Comparison of ENCODE assay signal across 12 mouse cellular contexts in genomic region chr4:134300316-134300715, GRCm38 (mm10). TPM values are rescaled to one million over a fixed set of nuclear protein-coding genes. Genes with fewer than 3 reads are reported as not detected.
DNase-seq lines count a peak whose midpoint lies in the region; ATAC-seq and TF ChIP-seq lines count a peak whose summit lies in the region.
"Had no signal": no experiment of that assay in that cellular context is flagged by ENCODE, and none has a peak within 500 bp of the region (broad histone marks: within the 10 kb centered on the region; RNA-seq: fewer than 3 reads in every experiment).

No protein-coding gene starts in this region.

- H3K4me2 ChIP-seq in heart, postnatal 0 days (ENCODE audit: low read depth, low read length) = peak overlapping the region; percentile 35
- H3K4me2 ChIP-seq: midbrain, embryonic 12.5 days had no signal

- H3K4me1 ChIP-seq in heart, postnatal 0 days (ENCODE audit: control insufficient read depth, insufficient read depth) = peaks cover 6% of the 10 kb centered on the region
- H3K4me1 ChIP-seq in forebrain, embryonic 10.5 days = no peaks in the 10 kb centered on the region
- H3K4me1 ChIP-seq: midbrain, embryonic 12.5 days had no signal

- peak overlapping the region; percentile 97 for H3K27ac ChIP-seq in gastrocnemius, adult 2 months
- H3K27ac ChIP-seq in heart, postnatal 0 days (ENCODE audit: low read depth) = peak overlapping the region; percentile 94
- no peak overlapping the region for H3K27ac ChIP-seq in forebrain, embryonic 10.5 days
- H3K27ac ChIP-seq: layer of hippocampus, adult 2 months; midbrain, embryonic 12.5 days had no signal

- WGBS in heart, postnatal 0 days = 38% methylated on average over 9 of the region's 9 CpGs
- WGBS in forebrain, embryonic 10.5 days = 83% methylated on average over 9 of the region's 9 CpGs

- ATAC-seq in heart, postnatal 0 days (ENCODE audit: insufficient read depth, low read depth) = peak; percentile 81
- ATAC-seq: forebrain, embryonic 16.5 days had no signal

- H3K9me3 ChIP-seq in heart, postnatal 0 days (replicated peaks; ENCODE audit: control insufficient read depth, low read length) = no peaks in the 10 kb centered on the region
- 0 out of 2 replicates have a peak, but pooled peaks cover 4% of the 10 kb centered on the region for H3K9me3 ChIP-seq in forebrain, embryonic 10.5 days
- H3K9me3 ChIP-seq: midbrain, embryonic 12.5 days had no signal

- H3K9ac ChIP-seq in heart, postnatal 0 days (replicated peaks; ENCODE audit: low read depth, low read length) = no peak overlapping the region
- H3K9ac ChIP-seq: midbrain, embryonic 12.5 days had no signal

- peak; percentile 52 to 65 for DNase-seq in right cerebral cortex, adult 2 months (ENCODE audit: low spot score in 2 of 2)
- DNase-seq in right cerebral cortex, postnatal 14 days = no peak
- DNase-seq in gastrocnemius, adult 2 months = peak; percentile 96
- DNase-seq in heart, postnatal 0 days (ENCODE audit: low spot score) = peak; percentile 89
- DNase-seq in right cerebral cortex, postnatal 36 days (ENCODE audit: low spot score in 2 of 2) = peak; percentile 34 to 53
- DNase-seq in forebrain, embryonic 10.5 days (ENCODE audit: extremely low spot score, low spot score) = no peak
- DNase-seq in natural killer cell, adult 2 months (ENCODE audit: low spot score in 2 of 2) = no peak
- DNase-seq in cerebellum, postnatal 4 days (ENCODE audit: low spot score in 2 of 2) = no peak
- DNase-seq: cerebellum, postnatal 25 days had no signal

- no peaks in the 10 kb centered on the region for H3K36me3 ChIP-seq in heart, postnatal 0 days (replicated peaks; ENCODE audit: control insufficient read depth, insufficient read depth, low read length)
- H3K36me3 ChIP-seq in forebrain, embryonic 10.5 days (replicated peaks) = no peaks in the 10 kb centered on the region
- H3K36me3 ChIP-seq: midbrain, embryonic 12.5 days had no signal

- TF ChIP-seq EP300 in heart, postnatal 0 days (IDR thresholded peaks at IDR 0.05; ENCODE audit: low read depth) = peak; percentile 84

- intact Hi-C loops in gastrocnemius, adult 2 months (cut with DNase I) = no loop called here

- H3K27me3 ChIP-seq in heart, postnatal 0 days (ENCODE audit: control insufficient read depth, insufficient read depth, low read length) = no peaks in the 10 kb centered on the region
- no peaks in the 10 kb centered on the region for H3K27me3 ChIP-seq in forebrain, embryonic 10.5 days (ENCODE audit: poor library complexity, severe bottlenecking)
- H3K27me3 ChIP-seq: midbrain, embryonic 12.5 days had no signal

- TF ChIP-seq CTCF in gastrocnemius, adult 2 months (IDR thresholded peaks at IDR 0.05) = no peak
- TF ChIP-seq CTCF in heart, postnatal 0 days (IDR thresholded peaks at IDR 0.05; ENCODE audit: low read depth) = no peak

- peak overlapping the region; percentile 59 for H3K4me3 ChIP-seq in gastrocnemius, adult 2 months
- no peak overlapping the region for H3K4me3 ChIP-seq in heart, postnatal 0 days (ENCODE audit: low read depth, low read length)
- H3K4me3 ChIP-seq in forebrain, embryonic 10.5 days = no peak overlapping the region
- H3K4me3 ChIP-seq: layer of hippocampus, adult 2 months; midbrain, embryonic 12.5 days had no signal

RNA-seq across cellular contexts. Expression of gene Pdik1l, which starts 12.6 kb away (rescaled TPM):
- 1 to 10 TPM; 3.2 TPM for total RNA-seq in gastrocnemius, adult 2 months (2021)
- total RNA-seq in heart, postnatal 0 days (2014; rRNA removed; ENCODE audit: low replicate concordance) = 6.6 and 31.0 TPM in 2 replicates
- polyA plus RNA-seq in heart, postnatal 0 days (2015; fragmentation: Nextera tagmentation; extraction: Ambion mirVana) = 7.7 and 9.4 TPM in 2 replicates
- polyA plus RNA-seq in forebrain, embryonic 10.5 days (2016; fragmentation: Nextera tagmentation; extraction: Ambion mirVana) = 21.7 and 22.0 TPM in 2 replicates

RNA-seq across cellular contexts. Expression of gene Trim63, which starts 14.6 kb away (rescaled TPM):
- 100 to 1,000 TPM; 250 to 325 TPM for total RNA-seq in gastrocnemius, adult 2 months (2021)
- 168 and 170 TPM in 2 replicates for total RNA-seq in heart, postnatal 0 days (2014; rRNA removed; ENCODE audit: low replicate concordance)
- polyA plus RNA-seq in heart, postnatal 0 days (2015; fragmentation: Nextera tagmentation; extraction: Ambion mirVana) = 248 and 281 TPM in 2 replicates
- 0.22 and 0.84 TPM in 2 replicates for polyA plus RNA-seq in forebrain, embryonic 10.5 days (2016; fragmentation: Nextera tagmentation; extraction: Ambion mirVana)
- total RNA-seq: layer of hippocampus, adult 2 months had no signal

RNA-seq across cellular contexts. Expression of gene Slc30a2, which starts 42.7 kb away (rescaled TPM):
- total RNA-seq in gastrocnemius, adult 2 months (2021) = 10 to 100 TPM in 1 of 2 experiments, 1 to 10 TPM in 1; 4.4 to 25.8 TPM
- 0.38 TPM in 1 of 2 replicates, not detected in the other for total RNA-seq in heart, postnatal 0 days (2014; rRNA removed; ENCODE audit: low replicate concordance)
- polyA plus RNA-seq in heart, postnatal 0 days (2015; fragmentation: Nextera tagmentation; extraction: Ambion mirVana) = 0.16 and 0.33 TPM in 2 replicates
- not detected in 2 replicates for polyA plus RNA-seq in forebrain, embryonic 10.5 days (2016; fragmentation: Nextera tagmentation; extraction: Ambion mirVana)
- total RNA-seq: layer of hippocampus, adult 2 months had no signal

RNA-seq across cellular contexts. Expression of gene Grrp1, which starts 46.4 kb away (rescaled TPM):
- total RNA-seq in gastrocnemius, adult 2 months (2021) = 1 to 10 TPM; 1.7 to 3.1 TPM
- total RNA-seq in heart, postnatal 0 days (2014; rRNA removed; ENCODE audit: low replicate concordance) = 18.4 and 26.1 TPM in 2 replicates
- 6.0 and 6.5 TPM in 2 replicates for polyA plus RNA-seq in heart, postnatal 0 days (2015; fragmentation: Nextera tagmentation; extraction: Ambion mirVana)
- 8.3 and 8.4 TPM in 2 replicates for polyA plus RNA-seq in forebrain, embryonic 10.5 days (2016; fragmentation: Nextera tagmentation; extraction: Ambion mirVana)

RNA-seq across cellular contexts. Expression of gene Gm30191, which starts 53.6 kb away (rescaled TPM):
- total RNA-seq in gastrocnemius, adult 2 months (2021) = not detected
- total RNA-seq in heart, postnatal 0 days (2014; rRNA removed; ENCODE audit: low replicate concordance) = not detected in 2 replicates
- not detected in 2 replicates for polyA plus RNA-seq in heart, postnatal 0 days (2015; fragmentation: Nextera tagmentation; extraction: Ambion mirVana)
- 0.24 TPM in 1 of 2 replicates, not detected in the other for polyA plus RNA-seq in forebrain, embryonic 10.5 days (2016; fragmentation: Nextera tagmentation; extraction: Ambion mirVana)
- total RNA-seq: layer of hippocampus, adult 2 months had no signal
- polyA plus RNA-seq: forebrain, embryonic 16.5 days; midbrain, embryonic 12.5 days had no signal

Comparison
In these comparisons a context has a peak if more than half of its experiments do, and no peak if none do; other contexts are left out.
1. DNase-seq: peak in right cerebral cortex, adult 2 months (2 of 2), gastrocnemius, adult 2 months (single experiment), heart, postnatal 0 days (single experiment) and right cerebral cortex, postnatal 36 days (2 of 2); none in right cerebral cortex, postnatal 14 days (single experiment), forebrain, embryonic 10.5 days (single experiment), natural killer cell, adult 2 months (0 of 2) and cerebellum, postnatal 4 days (0 of 2).